Mouse (Mus musculus) C2C12 (cell line): ENCODE measurements at regions not wholly inside any gene's neighbourhood (a gene's known extent, or its start where the extent isn't known, plus 50 kb on each side); places are given as distances from the start of the nearest gene placed in this dataset.

Source experiments
- CTCF ChIP-seq: IDR thresholded peaks from one replicate; pipeline ENCODE4 v1.5.1; 2011; ENCODE audit not compliant: control insufficient read depth, insufficient read depth, insufficient read length
- MYOD1 ChIP-seq: IDR thresholded peaks from one replicate; pipeline ENCODE4 v1.6.1; 2011; ENCODE audit warnings: low read depth; ENCODE audit not compliant: control insufficient read depth, insufficient read length
- MYOG ChIP-seq: IDR thresholded peaks from one replicate; pipeline ENCODE4 v1.6.1; 2011; ENCODE audit not compliant: control insufficient read depth, insufficient read length; ENCODE audit errors: extremely low read depth
- USF1 ChIP-seq: IDR thresholded peaks from one replicate; pipeline ENCODE4 v1.6.1; 2011; ENCODE audit warnings: low read depth, mild to moderate bottlenecking, control low read depth, moderate library complexity

DNA sequence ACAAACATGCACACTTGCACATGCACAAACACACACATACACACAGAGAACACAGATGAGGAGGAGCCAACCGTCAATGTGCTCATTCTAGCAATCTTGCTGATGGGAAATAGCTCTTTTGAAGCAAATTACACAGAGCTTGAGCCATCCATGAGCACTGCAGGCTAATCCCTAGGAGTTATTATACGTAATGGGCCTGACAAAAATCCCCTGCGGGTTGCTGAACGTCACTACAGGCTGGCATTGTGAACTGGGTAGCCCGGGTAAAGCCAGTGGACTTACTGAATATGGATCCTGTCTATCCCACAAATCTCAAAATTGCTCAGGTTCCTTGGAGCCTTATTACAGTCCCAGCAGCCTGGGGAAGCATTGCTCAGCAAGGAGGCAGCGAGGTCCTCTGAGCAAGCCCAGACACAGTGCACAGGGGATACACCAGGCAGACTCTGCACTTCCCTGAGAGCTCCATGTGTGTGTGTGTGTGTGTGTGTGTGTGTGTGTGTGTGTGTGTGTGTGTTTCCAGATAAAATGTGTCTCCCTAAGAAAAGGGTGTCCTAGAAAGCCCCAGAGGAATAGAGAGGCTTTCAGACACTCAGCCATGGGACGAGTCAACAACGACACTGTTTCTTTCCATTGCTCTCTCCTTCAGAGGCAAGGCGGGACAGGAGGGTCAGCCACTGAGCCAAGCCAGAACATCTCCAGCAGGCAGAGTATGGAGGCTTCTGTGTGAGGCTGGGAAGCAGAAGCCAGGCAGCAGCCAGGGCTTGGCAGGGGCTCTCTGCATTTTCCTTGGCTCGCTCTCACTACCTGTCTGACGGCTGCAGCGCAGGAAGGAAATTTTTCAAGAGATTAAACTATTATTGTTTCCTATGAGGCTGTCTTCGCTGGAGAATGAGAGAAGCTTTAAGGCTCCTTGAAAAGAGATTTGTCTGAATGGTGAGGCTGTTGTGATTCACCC is 222.9 kb downstream of the Setd4 start:
- TF ChIP-seq CTCF (no peak), USF1 (no peak), MYOD1 (no peak), MYOG (no peak)
